8 mouse cellular contexts compared by ENCODE assay signal in genomic region chr4:147905090-147905659, GRCm38 (mm10). TPM values are rescaled to one million over a fixed set of nuclear protein-coding genes. Genes with fewer than 3 reads are reported as not detected.
DNase-seq lines count a peak whose midpoint lies in the region; ATAC-seq and TF ChIP-seq lines count a peak whose summit lies in the region.

No protein-coding gene starts in this region.

- TF ChIP-seq CTCF in thymus, adult 2 months (IDR thresholded peaks at IDR 0.05; ENCODE audit: borderline replicate concordance, control insufficient read depth, extremely low read depth, insufficient read depth, low read length, poor library complexity), result no peak

- H3K36me3 ChIP-seq in thymus, adult 2 months (ENCODE audit: control insufficient read depth, insufficient read depth, low read length), result no peaks in the 10 kb centered on the region
- peaks cover 32% of the 10 kb centered on the region for H3K36me3 ChIP-seq in limb, embryonic 10.5 days
- peaks cover 10% of the 10 kb centered on the region for H3K36me3 ChIP-seq in neural tube, embryonic 14.5 days (ENCODE audit: control insufficient read depth, insufficient read depth, low read length)

- 0 out of 2 replicates have a peak, but pooled peaks have one; percentile 17 for ATAC-seq in frontal cortex, adult (ENCODE audit: low TSS enrichment)
- ATAC-seq in neural tube, embryonic 14.5 days (ENCODE audit: low read depth), result peak; percentile 33; the same call in 1 of the 2 replicates

- H3K4me2 ChIP-seq in neural tube, embryonic 14.5 days (ENCODE audit: low read depth, low read length), result peak overlapping the region; percentile 62

- peak overlapping the region; percentile 82; the same call in 1 of the 2 replicates for H3K9ac ChIP-seq in neural tube, embryonic 14.5 days (replicated peaks; ENCODE audit: low read depth, low read length)

- no peaks in the 10 kb centered on the region for H3K9me3 ChIP-seq in limb, embryonic 10.5 days (replicated peaks)
- no peaks in the 10 kb centered on the region for H3K9me3 ChIP-seq in neural tube, embryonic 14.5 days (ENCODE audit: control insufficient read depth, low read length)

- peak overlapping the region; percentile 29 for H3K4me3 ChIP-seq in thymus, adult 2 months (ENCODE audit: control insufficient read depth, insufficient read depth, low read length)
- H3K4me3 ChIP-seq in limb, embryonic 10.5 days, result peak overlapping the region; percentile 95
- H3K4me3 ChIP-seq in neural tube, embryonic 14.5 days (ENCODE audit: low read depth, low read length), result peak overlapping the region; percentile 88

- TF ChIP-seq POLR2A in thymus, adult 2 months (IDR thresholded peaks at IDR 0.05; ENCODE audit: control insufficient read depth, extremely low read depth, insufficient read depth, low read length, poor library complexity), result no peak

- peaks cover 2% of the 10 kb centered on the region for H3K4me1 ChIP-seq in thymus, adult 2 months (replicated peaks; ENCODE audit: control insufficient read depth, insufficient read depth, low read length)
- peaks cover 11% of the 10 kb centered on the region for H3K4me1 ChIP-seq in limb, embryonic 10.5 days
- peaks cover 9% of the 10 kb centered on the region; the same call in 1 of the 2 replicates for H3K4me1 ChIP-seq in neural tube, embryonic 14.5 days (ENCODE audit: control insufficient read depth, insufficient read depth, low read length)

- DNase-seq in frontal cortex, postnatal 36 days (ENCODE audit: low spot score in 2 of 2), result no peak
- peak; percentile 6 for DNase-seq in thymus, adult 2 months
- DNase-seq in thymus, postnatal 25 days, result no peak
- no peak for DNase-seq in limb, embryonic 10.5 days (ENCODE audit: low spot score)
- no peak for DNase-seq in layer of hippocampus, adult 18-20 months (ENCODE audit: low spot score in 2 of 2)
- no peak for DNase-seq in kidney, adult 18-20 months

- WGBS in thymus, adult 2 months, result 2% methylated on average over 8 of the region's 8 CpGs
- WGBS in limb, embryonic 10.5 days, result 4% methylated on average over 8 of the region's 8 CpGs
- 1% methylated on average over 8 of the region's 8 CpGs for WGBS in neural tube, embryonic 14.5 days

- H3K27ac ChIP-seq in thymus, adult 2 months (ENCODE audit: control insufficient read depth, insufficient read depth, low read length), result no peak overlapping the region
- H3K27ac ChIP-seq in limb, embryonic 10.5 days, result peak overlapping the region; percentile 99
- H3K27ac ChIP-seq in neural tube, embryonic 14.5 days (ENCODE audit: low read depth, low read length), result peak overlapping the region; percentile 39; the same call in 1 of the 2 replicates

- no peaks in the 10 kb centered on the region for H3K27me3 ChIP-seq in thymus, adult 2 months (ENCODE audit: control insufficient read depth, insufficient read depth, low read length)
- no peaks in the 10 kb centered on the region for H3K27me3 ChIP-seq in limb, embryonic 10.5 days (ENCODE audit: low read depth, poor library complexity, severe bottlenecking)
- H3K27me3 ChIP-seq in neural tube, embryonic 14.5 days (ENCODE audit: control insufficient read depth, insufficient read depth, low read length), result no peaks in the 10 kb centered on the region

RNA-seq across cellular contexts. Expression of gene Mfn2, which starts 0.7 kb away (rescaled TPM):
- polyA plus RNA-seq in thymus, adult 2 months (2012; rRNA removed), result 40.4 and 50.2 TPM in 2 replicates
- 29.7 and 31.5 TPM in 2 replicates for polyA plus RNA-seq in limb, embryonic 10.5 days (2016; fragmentation: Nextera tagmentation; extraction: Ambion mirVana)
- polyA plus RNA-seq in neural tube, embryonic 14.5 days (2014; fragmentation: Nextera tagmentation; extraction: Ambion mirVana), result 72.1 and 94.4 TPM in 2 replicates
- total RNA-seq in layer of hippocampus, adult 18-20 months (2021), result 100 to 1,000 TPM; 204 to 206 TPM

RNA-seq across cellular contexts. Expression of gene Plod1, which starts 31.4 kb away (rescaled TPM):
- 21.2 and 28.9 TPM in 2 replicates for polyA plus RNA-seq in thymus, adult 2 months (2012; rRNA removed)
- polyA plus RNA-seq in limb, embryonic 10.5 days (2016; fragmentation: Nextera tagmentation; extraction: Ambion mirVana), result 29.1 and 31.5 TPM in 2 replicates
- 15.6 and 29.7 TPM in 2 replicates for polyA plus RNA-seq in neural tube, embryonic 14.5 days (2014; fragmentation: Nextera tagmentation; extraction: Ambion mirVana)
- 10 to 100 TPM; 20.1 to 20.3 TPM for total RNA-seq in layer of hippocampus, adult 18-20 months (2021)

RNA-seq across cellular contexts. Expression of gene 2510039O18Rik, which starts 35.5 kb away (rescaled TPM):
- polyA plus RNA-seq in thymus, adult 2 months (2012; rRNA removed), result 170 and 174 TPM in 2 replicates
- 13.3 and 13.5 TPM in 2 replicates for polyA plus RNA-seq in limb, embryonic 10.5 days (2016; fragmentation: Nextera tagmentation; extraction: Ambion mirVana)
- polyA plus RNA-seq in neural tube, embryonic 14.5 days (2014; fragmentation: Nextera tagmentation; extraction: Ambion mirVana), result 14.9 and 17.4 TPM in 2 replicates
- total RNA-seq in layer of hippocampus, adult 18-20 months (2021), result 10 to 100 TPM; 28.2 to 30.1 TPM

RNA-seq across cellular contexts. Expression of gene Fv1, which starts 36.4 kb away (rescaled TPM):
- 3.0 and 3.7 TPM in 2 replicates for polyA plus RNA-seq in thymus, adult 2 months (2012; rRNA removed)
- polyA plus RNA-seq in limb, embryonic 10.5 days (2016; fragmentation: Nextera tagmentation; extraction: Ambion mirVana), result 13.5 and 13.7 TPM in 2 replicates
- 7.4 and 13.8 TPM in 2 replicates for polyA plus RNA-seq in neural tube, embryonic 14.5 days (2014; fragmentation: Nextera tagmentation; extraction: Ambion mirVana)
- total RNA-seq in layer of hippocampus, adult 18-20 months (2021), result 10 to 100 TPM in 1 of 2 experiments, 1 to 10 TPM in 1; 8.9 to 11.0 TPM

RNA-seq across cellular contexts. Expression of gene Miip, which starts 36.6 kb away (rescaled TPM):
- polyA plus RNA-seq in thymus, adult 2 months (2012; rRNA removed), result 167 and 170 TPM in 2 replicates
- 57.4 and 64.2 TPM in 2 replicates for polyA plus RNA-seq in limb, embryonic 10.5 days (2016; fragmentation: Nextera tagmentation; extraction: Ambion mirVana)
- polyA plus RNA-seq in neural tube, embryonic 14.5 days (2014; fragmentation: Nextera tagmentation; extraction: Ambion mirVana), result 22.8 and 29.0 TPM in 2 replicates
- total RNA-seq in layer of hippocampus, adult 18-20 months (2021), result 10 to 100 TPM; 19.7 to 20.2 TPM

Comparison
In these comparisons a context has a peak if more than half of its experiments do, and no peak if none do; other contexts are left out.
1. H3K4me3 ChIP-seq: peak in every context shown above with its lines; median percentile 95 in limb, embryonic 10.5 days; 88 in neural tube, embryonic 14.5 days; 29 in thymus, adult 2 months.